Mouse (Mus musculus): ENCODE data around the gene Slc7a11. TPM values are rescaled to one million over a fixed set of nuclear protein-coding genes. Genes with fewer than 3 reads are reported as not detected.

Slc7a11 gene
- polyA plus RNA-seq, 1 experiment from 2014 or later: 2.5 TPM

GRCm38 (mm10) chr3:49887359-49887758 is 556.1 kb downstream of the Slc7a11 start:
- ATAC-seq (ENCODE audit: low read depth): no peak
- no peak overlapping the region for H3K9ac ChIP-seq (ENCODE audit: low read depth, low read length)
- H3K27me3 ChIP-seq (replicated peaks; ENCODE audit: control insufficient read depth, insufficient read depth, low read length): no peaks in the 10 kb centered on the region
- no peak overlapping the region for H3K4me2 ChIP-seq (ENCODE audit: low read depth, low read length)
- H3K27ac ChIP-seq (replicated peaks; ENCODE audit: low read depth, low read length): no peak overlapping the region
- H3K4me1 ChIP-seq (ENCODE audit: control insufficient read depth, insufficient read depth, low read length): no peaks in the 10 kb centered on the region
- H3K36me3 ChIP-seq (ENCODE audit: control insufficient read depth, insufficient read depth, low read length): no peaks in the 10 kb centered on the region
- peaks cover under 1% of the 10 kb centered on the region; the same call in 1 of the 2 replicates for H3K9me3 ChIP-seq (ENCODE audit: control insufficient read depth, low read length)
- 55% methylated on average over 2 of the region's 2 CpGs for WGBS
- no peak overlapping the region for H3K4me3 ChIP-seq (ENCODE audit: low read depth, low read length)
- DNase-seq (ENCODE audit: low spot score): no peak

- Histone ChIP-seq H3K4me1 (ENCODE audit: control insufficient read depth, insufficient read depth, low read length) (no peaks in the 10 kb centered on the region), H3K4me3 (ENCODE audit: low read depth, low read length) (no peak overlapping the region), H3K9me3 (ENCODE audit: control insufficient read depth, low read length) (no peaks in the 10 kb centered on the region), H3K9ac (ENCODE audit: low read depth, low read length) (no peak overlapping the region), H3K27ac (replicated peaks; ENCODE audit: low read depth, low read length) (no peak overlapping the region), H3K36me3 (ENCODE audit: control insufficient read depth, insufficient read depth, low read length) (no peaks in the 10 kb centered on the region), H3K27me3 (replicated peaks; ENCODE audit: control insufficient read depth, insufficient read depth, low read length) (no peaks in the 10 kb centered on the region), H3K4me2 (ENCODE audit: low read depth, low read length) (no peak overlapping the region)
- DNase-seq (ENCODE audit: low spot score): no peak
- WGBS: 44% methylated on average over 8 of the region's 8 CpGs
- no peak for ATAC-seq (ENCODE audit: low read depth)
These were observed 557.0 kb downstream of the Slc7a11 start for GRCm38 (mm10) chr3:49886220-49886945.

- no peak for DNase-seq (ENCODE audit: low spot score)
These were observed 562.9 kb downstream of the Slc7a11 start for GRCm38 (mm10) chr3:49880496-49880895.

GRCm38 (mm10) chr3:49870786-49871185 is 572.6 kb downstream of the Slc7a11 start:
- H3K4me1 ChIP-seq (ENCODE audit: control insufficient read depth, insufficient read depth, low read length): peaks cover 32% of the 10 kb centered on the region
- H3K36me3 ChIP-seq (ENCODE audit: control insufficient read depth, insufficient read depth, low read length): no peaks in the 10 kb centered on the region
- no peak for ATAC-seq (ENCODE audit: low read depth)

More at GRCm38 (mm10) chr3:49880496-49880895, 562.9 kb downstream of the Slc7a11 start:
- no peaks in the 10 kb centered on the region for H3K4me1 ChIP-seq (ENCODE audit: control insufficient read depth, insufficient read depth, low read length)
- no peak overlapping the region for H3K4me2 ChIP-seq (ENCODE audit: low read depth, low read length)
- no peak overlapping the region for H3K4me3 ChIP-seq (ENCODE audit: low read depth, low read length)
- H3K27me3 ChIP-seq (replicated peaks; ENCODE audit: control insufficient read depth, insufficient read depth, low read length): no peaks in the 10 kb centered on the region
- H3K27ac ChIP-seq (replicated peaks; ENCODE audit: low read depth, low read length): no peak overlapping the region
- no peak for ATAC-seq (ENCODE audit: low read depth)
- no peak overlapping the region for H3K9ac ChIP-seq (ENCODE audit: low read depth, low read length)
- no peaks in the 10 kb centered on the region for H3K36me3 ChIP-seq (ENCODE audit: control insufficient read depth, insufficient read depth, low read length)
- H3K9me3 ChIP-seq (ENCODE audit: control insufficient read depth, low read length): no peaks in the 10 kb centered on the region

GRCm38 (mm10) chr3:49867951-49868584 is 575.3 kb downstream of the Slc7a11 start:
- H3K27me3 ChIP-seq (replicated peaks; ENCODE audit: control insufficient read depth, insufficient read depth, low read length): no peaks in the 10 kb centered on the region
- no peak overlapping the region for H3K4me3 ChIP-seq (ENCODE audit: low read depth, low read length)
- no peaks in the 10 kb centered on the region for H3K9me3 ChIP-seq (ENCODE audit: control insufficient read depth, low read length)
- H3K4me1 ChIP-seq (ENCODE audit: control insufficient read depth, insufficient read depth, low read length): peaks cover 40% of the 10 kb centered on the region
- ATAC-seq (ENCODE audit: low read depth): no peak; the same call in 1 of the 2 replicates
- H3K27ac ChIP-seq (replicated peaks; ENCODE audit: low read depth, low read length): peak overlapping the region; percentile 62
- 20% methylated on average over 4 of the region's 4 CpGs for WGBS
- H3K4me2 ChIP-seq (ENCODE audit: low read depth, low read length): no peak overlapping the region
- no peak overlapping the region for H3K9ac ChIP-seq (ENCODE audit: low read depth, low read length)
- DNase-seq (ENCODE audit: low spot score): peak; percentile 72
- no peaks in the 10 kb centered on the region for H3K36me3 ChIP-seq (ENCODE audit: control insufficient read depth, insufficient read depth, low read length)

More at GRCm38 (mm10) chr3:49870786-49871185, 572.6 kb downstream of the Slc7a11 start:
- no peaks in the 10 kb centered on the region for H3K9me3 ChIP-seq (ENCODE audit: control insufficient read depth, low read length)
- H3K4me2 ChIP-seq (ENCODE audit: low read depth, low read length): no peak overlapping the region
- 41% methylated on average over 3 of the region's 3 CpGs for WGBS
- no peak overlapping the region for H3K9ac ChIP-seq (ENCODE audit: low read depth, low read length)
- DNase-seq (ENCODE audit: low spot score): no peak
- no peak overlapping the region for H3K4me3 ChIP-seq (ENCODE audit: low read depth, low read length)
- peak overlapping the region; percentile 28 for H3K27ac ChIP-seq (replicated peaks; ENCODE audit: low read depth, low read length)
- H3K27me3 ChIP-seq (replicated peaks; ENCODE audit: control insufficient read depth, insufficient read depth, low read length): no peaks in the 10 kb centered on the region

- ATAC-seq (ENCODE audit: low read depth): no peak
- H3K4me3 ChIP-seq (ENCODE audit: low read depth, low read length): no peak overlapping the region
- no peaks in the 10 kb centered on the region for H3K9me3 ChIP-seq (ENCODE audit: control insufficient read depth, low read length)
- H3K27me3 ChIP-seq (replicated peaks; ENCODE audit: control insufficient read depth, insufficient read depth, low read length): no peaks in the 10 kb centered on the region
- DNase-seq (ENCODE audit: low spot score): no peak
- peak overlapping the region; percentile 62 for H3K27ac ChIP-seq (replicated peaks; ENCODE audit: low read depth, low read length)
- peaks cover 40% of the 10 kb centered on the region for H3K4me1 ChIP-seq (ENCODE audit: control insufficient read depth, insufficient read depth, low read length)
- no peak overlapping the region for H3K9ac ChIP-seq (ENCODE audit: low read depth, low read length)
- WGBS: 37% methylated on average over 7 of the region's 7 CpGs
- no peak overlapping the region for H3K4me2 ChIP-seq (ENCODE audit: low read depth, low read length)
- no peaks in the 10 kb centered on the region for H3K36me3 ChIP-seq (ENCODE audit: control insufficient read depth, insufficient read depth, low read length)
These were observed 576.1 kb downstream of the Slc7a11 start for GRCm38 (mm10) chr3:49867147-49867950.

- Histone ChIP-seq H3K27ac (replicated peaks; ENCODE audit: low read depth, low read length) (peak overlapping the region; percentile 81), H3K9me3 (ENCODE audit: control insufficient read depth, low read length) (no peaks in the 10 kb centered on the region), H3K4me2 (ENCODE audit: low read depth, low read length) (peak overlapping the region; percentile 44), H3K27me3 (replicated peaks; ENCODE audit: control insufficient read depth, insufficient read depth, low read length) (no peaks in the 10 kb centered on the region), H3K4me3 (ENCODE audit: low read depth, low read length) (peak overlapping the region; percentile 4), H3K4me1 (ENCODE audit: control insufficient read depth, insufficient read depth, low read length) (peaks cover 40% of the 10 kb centered on the region), H3K9ac (ENCODE audit: low read depth, low read length) (peak overlapping the region; percentile 48), H3K36me3 (ENCODE audit: control insufficient read depth, insufficient read depth, low read length) (no peaks in the 10 kb centered on the region)
- DNase-seq (ENCODE audit: low spot score): peak; percentile 85
- ATAC-seq (ENCODE audit: low read depth): peak; percentile 84
- WGBS: 18% methylated on average over 11 of the region's 11 CpGs
These were observed 577.3 kb downstream of the Slc7a11 start for GRCm38 (mm10) chr3:49866061-49866515.

- H3K36me3 ChIP-seq (ENCODE audit: control insufficient read depth, insufficient read depth, low read length): no peaks in the 10 kb centered on the region
- H3K4me1 ChIP-seq (ENCODE audit: control insufficient read depth, insufficient read depth, low read length): peaks cover 17% of the 10 kb centered on the region
- 20% methylated on average over 4 of the region's 4 CpGs for WGBS
- ATAC-seq (ENCODE audit: low read depth): peak; percentile 72
- H3K4me2 ChIP-seq (ENCODE audit: low read depth, low read length): no peak overlapping the region
- H3K4me3 ChIP-seq (ENCODE audit: low read depth, low read length): no peak overlapping the region
- no peaks in the 10 kb centered on the region for H3K27me3 ChIP-seq (replicated peaks; ENCODE audit: control insufficient read depth, insufficient read depth, low read length)
- peak; percentile 90 for DNase-seq (ENCODE audit: low spot score)
- H3K9me3 ChIP-seq (ENCODE audit: control insufficient read depth, low read length): no peaks in the 10 kb centered on the region
- H3K27ac ChIP-seq (replicated peaks; ENCODE audit: low read depth, low read length): peak overlapping the region; percentile 72
- no peak overlapping the region for H3K9ac ChIP-seq (ENCODE audit: low read depth, low read length)
These were observed 586.6 kb downstream of the Slc7a11 start for GRCm38 (mm10) chr3:49856797-49857196.
